Mouse (Mus musculus) hindbrain, embryonic 14.5 days (tissue): ENCODE data around the gene Ttc21b. TPM values are rescaled to one million over a fixed set of nuclear protein-coding genes. Genes with fewer than 3 reads are reported as not detected.

Experiments used
- ATAC-seq: fragments of 200-750 bp; cut with Nextera tagmentation; 2 replicates; pipeline ENCODE4 v1.8.0; 2017; ENCODE audit warnings: moderate number of reproducible peaks, mild to moderate bottlenecking, moderate TSS enrichment, moderate library complexity; ENCODE audit not compliant: low FRiP score
- DNase-seq: peaks from one replicate; pipeline ENCODE4 v3.0.0-alpha.2; 2015; ENCODE audit warnings: low spot score
- H3K27ac ChIP-seq: fragments of 300-500 bp; sonication (generic); 2 replicates; pipeline ENCODE4 v1.5.1; 2014; ENCODE audit warnings: mild to moderate bottlenecking, moderate library complexity
- H3K27me3 ChIP-seq: fragments of 300-500 bp; sonication (generic); 2 replicates; pipeline ENCODE4 v1.6.1; 2014; ENCODE audit warnings: mild to moderate bottlenecking, low read length, mixed read lengths; ENCODE audit not compliant: control insufficient read depth, insufficient read depth
- H3K36me3 ChIP-seq: fragments of 300-500 bp; sonication (generic); replicated peaks from 2 replicates; pipeline ENCODE4 v1.6.1; 2014; ENCODE audit not compliant: control insufficient read depth, insufficient read depth
- H3K4me1 ChIP-seq: fragments of 300-500 bp; sonication (generic); replicated peaks from 2 replicates; pipeline ENCODE4 v1.6.1; 2014; ENCODE audit warnings: antibody characterized with exemption, low read length, mixed read lengths; ENCODE audit not compliant: control insufficient read depth, insufficient read depth
- H3K4me2 ChIP-seq: fragments of 300-500 bp; sonication (generic); replicated peaks from 2 replicates; pipeline ENCODE4 v1.6.1; 2014; ENCODE audit warnings: mild to moderate bottlenecking, moderate library complexity
- H3K4me3 ChIP-seq: fragments of 300-500 bp; sonication (generic); replicated peaks from 2 replicates; pipeline ENCODE4 v1.5.1; 2014; ENCODE audit warnings: mild to moderate bottlenecking, low read length
- H3K9ac ChIP-seq: fragments of 300-500 bp; sonication (generic); 2 replicates; pipeline ENCODE4 v1.6.1; 2014
- H3K9me3 ChIP-seq: fragments of 300-500 bp; sonication (generic); 2 replicates; pipeline ENCODE4 v1.6.1; 2016; ENCODE audit warnings: low read length; ENCODE audit not compliant: control insufficient read depth
- WGBS: fragments of 180-500 bp; shearing (Covaris S2); extraction: QIAGEN DNeasy Blood & Tissue Kit; methylation state at CpG from one replicate; pipeline ENCODE4 v1.1.7; 2014; 5-methylcytosine and 5-hydroxymethylcytosine counted together
- polyA plus RNA-seq: library from polyadenylated mRNA; unstranded; fragments of >200 nt; fragmentation: Nextera tagmentation; extraction: Ambion mirVana; gene quantifications from 2 replicates; pipeline ENCODE4 v1.2.1, GENCODE M21; 2014

Gene Ttc21b
- polyA plus RNA-seq, 1 experiment from 2014 or later: 13.6 TPM

- WGBS: 76% methylated on average over 3 of the region's 3 CpGs
Measured at GRCm38 (mm10) chr2:66150531-66150930, 105.9 kb downstream of the Ttc21b start.

GRCm38 (mm10) chr2:66148654-66149230, 107.7 kb downstream of the Ttc21b start:
- H3K4me2 ChIP-seq: no peak overlapping the region
- H3K4me3 ChIP-seq: no peak overlapping the region
- H3K9me3 ChIP-seq: no peaks in the 10 kb centered on the region
- ATAC-seq (no peak), DNase-seq (no peak)
- no peak overlapping the region for H3K27ac ChIP-seq
- WGBS: 87% methylated on average over 10 of the region's 10 CpGs
- H3K27me3 ChIP-seq: no peaks in the 10 kb centered on the region
- no peak overlapping the region for H3K9ac ChIP-seq
- H3K4me1 ChIP-seq: no peaks in the 10 kb centered on the region
- no peaks in the 10 kb centered on the region for H3K36me3 ChIP-seq

More at GRCm38 (mm10) chr2:66150531-66150930, 105.9 kb downstream of the Ttc21b start:
- Histone ChIP-seq H3K4me1 (no peaks in the 10 kb centered on the region), H3K9ac (no peak overlapping the region), H3K4me3 (no peak overlapping the region), H3K27me3 (no peaks in the 10 kb centered on the region), H3K27ac (no peak overlapping the region), H3K4me2 (no peak overlapping the region), H3K36me3 (no peaks in the 10 kb centered on the region), H3K9me3 (no peaks in the 10 kb centered on the region)
- ATAC-seq (no peak), DNase-seq (no peak)

DNA sequence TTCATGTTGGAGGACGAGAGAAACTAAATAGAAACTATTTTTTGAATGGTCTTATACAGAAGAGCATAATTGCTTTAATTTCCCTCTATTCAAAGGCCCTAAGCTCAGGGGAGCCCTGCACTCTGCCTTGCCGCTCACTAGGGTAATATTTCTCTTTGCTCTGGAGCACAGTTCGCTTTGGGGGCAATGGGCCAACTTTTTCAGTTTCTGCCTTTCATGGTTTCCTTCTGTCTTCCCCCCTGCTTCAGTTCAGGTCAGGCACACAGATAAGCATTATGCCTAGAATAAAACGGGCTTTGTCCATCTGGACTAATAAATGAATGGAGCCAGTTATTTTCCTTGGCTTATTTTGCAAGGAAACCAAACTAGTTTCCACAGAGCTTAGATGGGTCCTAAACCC, 109.9 kb downstream of the Ttc21b start:
- H3K4me1 ChIP-seq: no peaks in the 10 kb centered on the region
- no peaks in the 10 kb centered on the region for H3K9me3 ChIP-seq
- no peak overlapping the region for H3K4me3 ChIP-seq
- DNase-seq (no peak), ATAC-seq (no peak)
- no peak overlapping the region for H3K4me2 ChIP-seq
- no peak overlapping the region for H3K9ac ChIP-seq
- WGBS: 49% methylated on average over 4 of the region's 4 CpGs
- H3K27ac ChIP-seq: no peak overlapping the region
- H3K27me3 ChIP-seq: no peaks in the 10 kb centered on the region
- no peaks in the 10 kb centered on the region for H3K36me3 ChIP-seq

DNA sequence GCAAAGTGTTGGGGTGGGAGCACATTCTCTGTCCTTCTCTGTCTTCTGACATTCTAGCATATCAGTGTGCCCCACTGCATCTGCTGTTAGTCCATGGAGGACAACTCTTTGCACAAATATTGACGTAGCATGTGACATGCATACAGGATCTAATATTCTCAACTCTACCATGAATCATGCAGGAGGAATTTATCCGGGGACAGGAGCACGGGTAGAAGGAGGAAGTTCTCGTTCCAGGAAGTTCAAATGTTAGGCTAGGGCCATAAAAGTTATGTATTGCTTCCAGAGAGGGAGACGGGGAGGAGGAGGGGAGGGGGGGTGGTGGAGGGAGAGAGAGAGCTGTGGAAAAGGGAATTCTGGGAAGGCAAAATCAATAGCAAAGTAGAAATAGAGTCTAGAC, 111.6 kb downstream of the Ttc21b start:
- H3K4me1 ChIP-seq: no peaks in the 10 kb centered on the region
- no peaks in the 10 kb centered on the region for H3K9me3 ChIP-seq
- no peaks in the 10 kb centered on the region for H3K36me3 ChIP-seq
- WGBS: 57% methylated on average over 5 of the region's 5 CpGs
- H3K27ac ChIP-seq: no peak overlapping the region
- H3K27me3 ChIP-seq: no peaks in the 10 kb centered on the region
- ATAC-seq: no peak
- no peak overlapping the region for H3K9ac ChIP-seq
- no peak overlapping the region for H3K4me3 ChIP-seq
- H3K4me2 ChIP-seq: no peak overlapping the region
- DNase-seq: no peak

- WGBS: 92% methylated on average over 4 of the region's 4 CpGs
- no peaks in the 10 kb centered on the region for H3K27me3 ChIP-seq
- H3K36me3 ChIP-seq: no peaks in the 10 kb centered on the region
- H3K9me3 ChIP-seq: no peaks in the 10 kb centered on the region
- H3K9ac ChIP-seq: no peak overlapping the region
- no peak for DNase-seq
- H3K4me1 ChIP-seq: no peaks in the 10 kb centered on the region
- H3K4me3 ChIP-seq: no peak overlapping the region
- no peak overlapping the region for H3K4me2 ChIP-seq
- no peak overlapping the region for H3K27ac ChIP-seq
- ATAC-seq: no peak
Measured at GRCm38 (mm10) chr2:66143284-66143683, 113.1 kb downstream of the Ttc21b start.

DNA sequence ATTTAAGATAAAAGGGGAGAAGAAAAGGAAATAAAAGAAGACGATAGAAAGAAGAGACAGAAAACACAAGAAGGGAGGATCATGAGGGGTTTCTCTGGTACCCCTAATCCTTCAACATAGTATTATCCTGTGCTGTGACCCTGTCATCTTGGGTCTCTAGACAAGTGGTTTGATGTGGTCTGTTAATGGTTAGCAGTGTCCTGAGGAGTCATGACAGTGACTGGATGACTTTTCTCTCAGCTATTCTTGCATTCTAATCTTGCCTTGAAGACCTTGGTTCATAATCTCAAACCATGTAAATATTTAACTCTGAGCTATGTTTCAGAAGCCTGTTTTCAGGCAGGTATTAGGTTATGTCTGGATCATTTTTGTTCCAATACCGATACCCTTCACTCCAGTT, 113.7 kb downstream of the Ttc21b start:
- WGBS: 91% methylated on average over 2 of the region's 2 CpGs
- no peak for ATAC-seq
- no peak overlapping the region for H3K9ac ChIP-seq

GRCm38 (mm10) chr2:66142268-66142667, 114.1 kb downstream of the Ttc21b start:
- H3K4me2 ChIP-seq: no peak overlapping the region
- no peak overlapping the region for H3K9ac ChIP-seq
- no peaks in the 10 kb centered on the region for H3K36me3 ChIP-seq
- WGBS: 95% methylated on average over 2 of the region's 2 CpGs
- H3K4me1 ChIP-seq: no peaks in the 10 kb centered on the region
- H3K27ac ChIP-seq: no peak overlapping the region
- no peaks in the 10 kb centered on the region for H3K27me3 ChIP-seq
- H3K9me3 ChIP-seq: no peaks in the 10 kb centered on the region
- no peak for DNase-seq
- no peak overlapping the region for H3K4me3 ChIP-seq
- no peak for ATAC-seq

More for the DNA sequence above, 113.7 kb downstream of the Ttc21b start:
- H3K4me1 ChIP-seq: no peaks in the 10 kb centered on the region
- H3K9me3 ChIP-seq: no peaks in the 10 kb centered on the region
- no peak for DNase-seq
- no peaks in the 10 kb centered on the region for H3K27me3 ChIP-seq
- no peak overlapping the region for H3K4me3 ChIP-seq
- no peaks in the 10 kb centered on the region for H3K36me3 ChIP-seq
- no peak overlapping the region for H3K4me2 ChIP-seq
- H3K27ac ChIP-seq: no peak overlapping the region

GRCm38 (mm10) chr2:66140246-66140645, 116.2 kb downstream of the Ttc21b start:
- DNase-seq (no peak), ATAC-seq (no peak)
- H3K27ac ChIP-seq: no peak overlapping the region
- no peaks in the 10 kb centered on the region for H3K4me1 ChIP-seq
- no peaks in the 10 kb centered on the region for H3K9me3 ChIP-seq
- WGBS: 85% methylated on average over 4 of the region's 4 CpGs
- H3K27me3 ChIP-seq: no peaks in the 10 kb centered on the region
- H3K4me3 ChIP-seq: no peak overlapping the region
- no peaks in the 10 kb centered on the region for H3K36me3 ChIP-seq
- H3K4me2 ChIP-seq: no peak overlapping the region
- no peak overlapping the region for H3K9ac ChIP-seq
